Mouse (Mus musculus) olfactory bulb, adult 2 months (tissue): ENCODE data around the gene Prkar2b.

Experiments used
- CTCF ChIP-seq: fragments of 200-500 bp; IDR thresholded peaks from 2 replicates; pipeline ENCODE4 v1.5.1; 2012; ENCODE audit warnings: low read depth, mild to moderate bottlenecking, low read length, moderate library complexity; ENCODE audit not compliant: insufficient read depth
- POLR2A ChIP-seq: fragments of 200-500 bp; IDR thresholded peaks from 2 replicates; pipeline ENCODE4 v1.6.1; 2012; ENCODE audit warnings: mild to moderate bottlenecking, low read depth, low read length, moderate library complexity; ENCODE audit not compliant: insufficient read depth

DNA sequence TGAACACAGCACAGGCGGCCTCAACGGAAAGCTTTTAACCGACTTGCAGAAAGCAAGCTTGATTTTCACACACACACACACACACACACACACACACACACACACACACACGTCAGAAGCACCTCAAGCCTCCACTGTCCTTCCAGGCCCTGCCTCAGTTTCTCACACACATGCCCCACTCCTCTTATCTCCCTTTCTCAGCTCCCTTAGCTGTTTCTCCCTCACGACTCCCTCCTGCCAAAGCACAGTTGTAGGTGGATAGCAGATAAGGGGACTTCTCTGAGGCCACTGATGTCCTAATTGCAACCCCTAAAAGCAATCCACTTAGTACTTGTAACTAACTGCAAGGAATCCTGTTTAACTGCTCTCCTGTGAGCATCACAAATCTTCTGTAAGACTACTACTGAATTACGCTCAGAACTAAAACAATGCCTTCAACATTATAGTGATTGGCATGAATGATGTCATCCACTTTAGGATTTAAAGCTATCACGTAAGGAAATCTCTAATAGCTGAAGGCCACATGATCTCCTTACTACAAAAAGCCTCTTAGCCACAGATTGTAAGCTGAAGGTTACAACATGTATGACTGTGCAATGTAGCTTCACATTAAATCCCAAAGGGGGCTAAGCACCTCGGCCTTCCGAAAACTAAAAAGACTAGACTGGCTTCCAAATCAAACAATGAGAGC, 6.5 kb downstream of the Prkar2b start:
- TF ChIP-seq CTCF (no peak), POLR2A (no peak)
